Mouse (Mus musculus): ENCODE measurements around the gene Vps13d.
A peak's percentile ranks its signal among the peaks of the same experiment; 100 is the strongest.

The Vps13d gene

GRCm38 (mm10) chr4:145150345-145151102 is 44.3 kb downstream of the Vps13d start:
- DNase-seq (ENCODE audit: low spot score) = no peak

- no peak for DNase-seq (ENCODE audit: low spot score)
Measured at GRCm38 (mm10) chr4:145147006-145147961, 47.5 kb downstream of the Vps13d start.

- no peak for DNase-seq (ENCODE audit: low spot score)
Measured at GRCm38 (mm10) chr4:145143533-145143932, 51.3 kb downstream of the Vps13d start.

- DNase-seq (ENCODE audit: low spot score) = no peak
Measured at GRCm38 (mm10) chr4:145136705-145137104, 58.1 kb downstream of the Vps13d start.

GRCm38 (mm10) chr4:145135473-145135872 is 59.3 kb downstream of the Vps13d start:
- DNase-seq (ENCODE audit: low spot score) = no peak

- DNase-seq (ENCODE audit: low spot score) = no peak
Measured at GRCm38 (mm10) chr4:145130772-145131171, 64.0 kb downstream of the Vps13d start.

- peak; percentile 12 for DNase-seq (ENCODE audit: low spot score)
Measured at GRCm38 (mm10) chr4:145129956-145130548, 64.8 kb downstream of the Vps13d start.

- no peak for DNase-seq (ENCODE audit: low spot score)
Measured at GRCm38 (mm10) chr4:145125463-145126220, 69.2 kb downstream of the Vps13d start.

GRCm38 (mm10) chr4:145124419-145124818 is 70.4 kb downstream of the Vps13d start:
- no peak for DNase-seq (ENCODE audit: low spot score)

GRCm38 (mm10) chr4:145111641-145112040 is 83.2 kb downstream of the Vps13d start:
- no peak for DNase-seq (ENCODE audit: low spot score)

- DNase-seq (ENCODE audit: low spot score) = no peak
Measured at GRCm38 (mm10) chr4:145110736-145111135, 84.1 kb downstream of the Vps13d start.

GRCm38 (mm10) chr4:145106796-145107195 is 88.0 kb downstream of the Vps13d start:
- DNase-seq (ENCODE audit: low spot score) = no peak

GRCm38 (mm10) chr4:145105319-145105718 is 89.5 kb downstream of the Vps13d start:
- no peak for DNase-seq (ENCODE audit: low spot score)

- no peak for DNase-seq (ENCODE audit: low spot score)
Measured at GRCm38 (mm10) chr4:145104917-145105316, 89.9 kb downstream of the Vps13d start.

GRCm38 (mm10) chr4:145103617-145104016 is 91.2 kb downstream of the Vps13d start:
- DNase-seq (ENCODE audit: low spot score) = no peak

- DNase-seq (ENCODE audit: low spot score) = no peak
Measured at GRCm38 (mm10) chr4:145101823-145102718, 92.7 kb downstream of the Vps13d start.

- DNase-seq (ENCODE audit: low spot score) = no peak
Measured at GRCm38 (mm10) chr4:145099853-145100252, 95.0 kb downstream of the Vps13d start.

- DNase-seq (ENCODE audit: low spot score) = no peak
Measured at GRCm38 (mm10) chr4:145099344-145099743, 95.5 kb downstream of the Vps13d start.

GRCm38 (mm10) chr4:145097974-145098373 is 96.8 kb downstream of the Vps13d start:
- DNase-seq (ENCODE audit: low spot score) = no peak

- peak; percentile 44 for DNase-seq (ENCODE audit: low spot score)
Measured at GRCm38 (mm10) chr4:145096481-145097039, 98.2 kb downstream of the Vps13d start.
